Mouse (Mus musculus): ENCODE data around the gene Spag7.
A peak's percentile ranks its signal among the peaks of the same experiment; 100 is the strongest.

Spag7 gene

DNA sequence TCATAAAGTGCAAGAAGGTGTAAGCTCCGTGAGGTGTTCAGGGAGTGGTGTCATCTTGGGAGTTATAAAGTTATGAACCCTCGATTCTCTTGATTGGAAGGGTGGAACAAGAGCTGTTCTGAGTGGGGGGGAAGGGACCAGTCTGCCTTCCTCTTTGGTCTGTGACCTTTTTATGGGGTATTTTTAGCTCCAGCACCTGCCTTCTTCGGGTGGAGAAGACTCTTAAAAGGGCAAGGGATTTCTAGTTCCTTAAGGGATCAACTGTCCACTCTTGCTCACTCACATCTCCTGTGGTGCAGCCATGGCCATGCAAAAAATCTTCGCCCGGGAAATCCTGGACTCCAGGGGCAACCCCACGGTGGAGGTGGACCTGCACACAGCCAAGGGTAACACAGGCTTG, 11.6 kb downstream of the Spag7 start:
- peak; percentile 16 to 52 for DNase-seq (ENCODE audit: inconsistent age in 2 of 2, low spot score in 1 of 2)

DNA sequence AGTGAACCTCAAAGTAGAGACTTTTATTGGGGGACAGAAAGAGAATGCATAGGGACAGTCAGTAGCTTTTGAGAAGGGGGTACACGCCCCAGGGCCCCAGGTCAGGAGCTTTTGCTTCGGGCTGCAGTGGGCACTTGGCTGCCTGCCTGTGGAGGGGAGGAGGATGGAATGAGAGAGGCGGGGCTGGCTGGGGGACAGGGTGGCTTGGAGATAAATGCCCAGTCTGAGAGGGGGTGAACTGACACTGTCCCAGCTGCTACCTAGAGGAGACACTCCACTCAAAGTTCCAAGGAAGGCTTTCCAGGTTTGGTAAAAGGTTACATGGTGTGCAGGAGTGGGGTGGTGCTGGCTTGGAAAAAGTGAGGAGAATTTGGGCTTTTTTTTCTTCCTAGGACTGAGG, 12.3 kb downstream of the Spag7 start, which contains the start of gene Eno3:
TSS of gene Eno3 (plus strand) at position 239 of the 400 bp plus-strand sequence.
- peak; percentile 54 to 73 for DNase-seq (ENCODE audit: inconsistent age in 2 of 2, low spot score in 1 of 2)

DNA sequence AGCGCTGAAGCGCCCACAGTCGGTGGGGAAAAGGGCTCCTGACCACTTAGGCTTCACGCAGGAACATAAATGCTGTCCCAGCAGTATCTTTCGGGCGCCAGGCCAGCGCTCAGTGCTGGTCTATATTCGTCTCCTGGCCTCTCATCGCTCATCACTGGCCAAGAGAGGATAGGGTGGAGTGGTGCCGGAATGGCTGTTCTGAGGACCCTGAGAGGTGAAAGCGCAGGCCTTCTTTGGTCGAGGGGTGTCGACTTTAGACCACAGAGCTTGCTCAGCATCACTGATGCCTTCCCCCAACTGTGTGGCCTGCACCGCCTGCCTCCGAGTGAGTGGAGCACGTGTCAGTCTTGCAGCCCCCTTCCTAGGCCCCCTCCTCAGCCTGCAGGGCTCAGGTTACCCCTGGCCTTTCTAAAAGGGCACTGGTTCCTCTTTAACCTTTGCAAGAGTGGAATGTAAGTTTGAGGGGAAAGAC, 12.7 kb downstream of the Spag7 start:
- peak in 1 of 2 experiments; percentile 66 for DNase-seq (ENCODE audit: inconsistent age in 2 of 2, low spot score in 1 of 2)

DNA sequence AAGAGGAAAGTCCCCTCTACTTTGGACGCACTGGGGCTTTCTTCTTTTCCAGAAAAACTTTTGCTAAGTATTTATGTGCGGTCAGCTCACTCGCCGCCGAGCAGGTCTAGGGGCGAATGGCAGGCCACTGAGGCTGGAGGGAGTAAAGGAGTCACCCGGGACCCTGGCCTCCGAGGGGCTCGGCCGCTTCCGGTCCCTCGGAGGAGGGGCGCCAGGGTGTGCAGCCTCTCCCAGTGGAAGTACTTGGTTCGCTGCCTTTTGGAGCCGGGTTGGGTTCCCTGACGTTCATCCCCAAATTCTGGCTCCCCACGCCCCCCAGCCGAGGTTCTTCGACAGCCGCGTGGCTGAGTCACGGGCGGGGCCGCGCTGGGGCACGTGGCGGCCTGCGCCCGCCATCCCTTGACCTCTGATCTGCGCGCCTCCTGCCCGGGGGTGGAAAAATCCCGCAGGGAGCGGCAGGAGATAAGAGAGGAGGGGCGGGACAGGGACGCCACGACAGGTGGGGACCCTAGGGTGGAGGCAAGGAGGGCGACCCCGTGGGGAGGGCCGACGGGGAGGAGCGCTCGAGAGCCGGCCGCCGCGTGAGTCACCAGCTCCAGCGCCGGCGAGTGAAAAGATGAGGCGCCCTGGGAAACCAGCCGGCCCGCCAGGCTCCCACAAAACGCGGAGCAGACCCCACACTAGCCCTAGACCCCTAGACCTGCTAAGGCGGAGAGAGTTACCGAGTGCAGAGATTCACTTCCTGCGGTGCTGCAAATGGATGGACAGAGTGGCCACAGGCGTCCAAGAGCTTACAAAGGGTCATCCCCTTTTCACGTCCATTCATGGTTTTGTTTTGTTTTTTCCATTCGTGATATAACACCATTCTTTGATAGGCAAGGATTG, 13.4 kb downstream of the Spag7 start:
- peak; percentile 85 to 94 for DNase-seq (ENCODE audit: inconsistent age in 2 of 2, low spot score in 1 of 2)

DNA sequence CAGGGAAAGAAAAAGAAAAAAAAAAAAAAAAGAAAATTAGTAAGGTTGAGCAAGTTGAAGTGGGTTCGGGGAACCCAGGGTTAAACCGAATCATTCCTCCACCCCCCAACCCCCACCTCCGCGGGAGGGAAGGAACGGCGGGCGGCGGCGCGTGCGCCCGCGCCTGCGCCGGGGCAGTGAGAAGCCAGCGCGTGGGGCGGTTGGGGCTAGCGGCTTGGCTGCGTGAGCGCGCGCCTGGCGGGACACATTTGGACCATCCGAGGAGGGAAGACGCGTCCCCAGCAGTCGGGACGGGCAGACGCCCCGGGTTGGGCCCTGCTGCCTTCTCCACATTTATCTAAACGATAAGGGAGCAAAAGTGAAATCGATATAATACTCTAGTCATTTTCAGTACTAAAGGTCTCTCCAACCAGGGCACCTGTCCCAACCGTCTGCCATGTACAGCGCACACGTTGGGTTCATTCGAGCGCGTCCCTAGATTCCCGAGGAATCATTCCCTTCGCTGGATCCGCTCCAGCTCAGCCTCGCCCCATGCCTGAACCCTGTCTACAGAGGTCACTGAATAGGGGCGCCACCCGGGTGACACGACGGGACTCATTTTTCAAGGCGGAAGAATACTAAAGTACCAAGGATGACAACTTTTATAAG, 14.2 kb downstream of the Spag7 start:
- DNase-seq (ENCODE audit: inconsistent age in 2 of 2, low spot score in 1 of 2), result peak; percentile 88 to 96

DNA sequence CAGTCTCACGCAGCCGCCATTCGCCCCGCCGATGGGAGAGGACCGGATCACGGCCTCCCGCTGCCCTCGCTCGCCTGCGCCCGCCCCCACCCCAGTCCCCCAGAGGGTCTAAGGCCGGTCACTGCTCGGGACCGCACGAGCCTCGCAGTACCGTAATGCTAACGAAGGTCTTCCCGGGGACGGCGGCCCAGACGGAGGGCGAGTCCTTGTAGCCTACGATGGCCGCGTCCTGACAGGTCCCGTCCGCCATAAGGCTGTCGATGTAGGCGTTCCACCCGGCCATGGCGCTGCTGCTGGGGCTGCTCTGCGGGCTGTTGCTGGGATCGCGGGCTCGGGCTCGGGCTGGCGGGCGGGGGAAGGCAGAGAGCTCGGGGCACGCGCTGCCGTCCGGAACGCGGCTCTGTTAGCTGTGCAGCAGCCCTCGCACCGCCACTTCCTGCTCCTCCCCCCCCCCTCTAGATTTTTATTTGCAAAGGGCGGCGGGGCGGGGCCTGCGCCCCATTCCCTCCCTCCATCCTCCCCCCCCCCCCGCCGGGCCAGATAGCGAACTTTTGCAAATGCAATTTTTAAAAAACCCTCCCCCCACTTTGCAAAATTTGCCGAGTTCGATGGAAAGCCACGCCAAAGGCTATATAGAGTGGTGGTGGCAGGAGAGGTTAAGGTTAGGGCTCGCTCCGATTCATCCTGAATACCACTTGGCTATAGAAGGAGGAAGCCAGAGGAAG, 14.9 kb downstream of the Spag7 start, which contains the start of gene Pfn1:
TSS of gene Pfn1 (minus strand) at position 447 of the 725 bp plus-strand sequence.
- DNase-seq (ENCODE audit: inconsistent age in 2 of 2, low spot score in 1 of 2), result peak; percentile 81 to 94

DNA sequence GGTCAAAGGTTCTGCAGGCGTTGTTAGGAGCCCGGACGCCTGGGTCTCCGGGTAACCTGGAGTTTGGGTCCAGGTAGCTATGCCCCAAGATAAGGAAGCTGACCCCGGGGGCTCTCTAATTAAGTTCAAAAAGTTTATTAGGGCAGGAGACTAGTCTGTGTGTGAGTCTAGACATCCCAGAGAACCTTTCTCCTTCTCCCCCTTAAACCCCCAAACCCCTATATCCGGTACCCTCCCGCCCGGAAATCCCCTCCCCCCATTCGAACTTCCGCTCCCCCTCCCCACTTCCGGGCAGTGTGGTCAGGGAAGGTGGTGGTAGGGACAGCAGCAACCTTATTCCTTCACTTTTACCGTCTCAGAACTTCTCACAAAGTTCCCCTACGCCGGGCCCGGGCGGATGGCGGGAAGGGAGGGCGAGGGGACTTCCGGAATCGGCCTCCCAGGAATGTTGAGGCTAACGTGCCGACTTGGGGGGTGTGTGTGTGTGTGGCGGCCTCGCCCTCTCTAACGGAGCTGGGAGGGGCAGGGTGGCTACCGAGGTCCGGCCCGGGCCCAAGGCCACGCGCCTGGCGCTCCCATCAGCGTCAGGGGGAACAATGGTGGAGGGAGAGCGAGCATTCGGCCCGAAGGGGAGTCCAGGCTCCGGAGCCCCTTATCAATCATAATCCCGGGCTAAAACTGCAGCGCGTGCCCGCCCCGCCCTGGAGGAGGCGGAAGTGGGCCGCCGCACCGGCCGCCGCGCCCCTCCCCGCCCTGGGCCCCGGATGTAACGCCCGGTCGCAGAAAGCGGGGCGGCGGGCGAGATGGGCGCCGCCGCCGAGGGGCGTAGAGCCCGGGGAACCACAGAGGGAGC, 15.6 kb downstream of the Spag7 start:
- DNase-seq (ENCODE audit: inconsistent age in 2 of 2, low spot score in 1 of 2), result peak; percentile 79 to 93

DNA sequence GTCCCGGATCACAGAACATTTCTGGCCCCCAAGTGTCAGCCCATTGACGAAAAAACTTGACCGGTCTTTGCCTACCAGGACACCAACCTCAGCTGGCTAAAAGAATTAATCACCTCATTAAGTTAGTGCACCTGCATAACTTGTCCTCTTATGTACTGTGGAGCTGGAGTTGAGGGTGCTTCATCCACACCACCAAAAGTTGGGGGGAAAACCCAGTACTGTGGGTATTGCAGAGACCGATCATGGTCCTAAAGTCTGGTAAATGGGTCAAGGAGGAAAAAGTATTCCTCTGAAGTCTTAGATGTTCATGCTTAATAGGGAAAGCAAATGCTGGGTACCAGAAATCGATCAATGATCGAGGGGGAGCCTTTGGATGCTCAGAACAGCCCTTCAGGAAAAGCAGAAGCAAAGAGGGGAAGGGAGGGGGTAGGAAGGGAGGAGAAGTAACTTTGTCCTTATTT, 16.3 kb downstream of the Spag7 start:
- peak in 1 of 2 experiments; percentile 85 for DNase-seq (ENCODE audit: inconsistent age in 2 of 2, low spot score in 1 of 2)

DNA sequence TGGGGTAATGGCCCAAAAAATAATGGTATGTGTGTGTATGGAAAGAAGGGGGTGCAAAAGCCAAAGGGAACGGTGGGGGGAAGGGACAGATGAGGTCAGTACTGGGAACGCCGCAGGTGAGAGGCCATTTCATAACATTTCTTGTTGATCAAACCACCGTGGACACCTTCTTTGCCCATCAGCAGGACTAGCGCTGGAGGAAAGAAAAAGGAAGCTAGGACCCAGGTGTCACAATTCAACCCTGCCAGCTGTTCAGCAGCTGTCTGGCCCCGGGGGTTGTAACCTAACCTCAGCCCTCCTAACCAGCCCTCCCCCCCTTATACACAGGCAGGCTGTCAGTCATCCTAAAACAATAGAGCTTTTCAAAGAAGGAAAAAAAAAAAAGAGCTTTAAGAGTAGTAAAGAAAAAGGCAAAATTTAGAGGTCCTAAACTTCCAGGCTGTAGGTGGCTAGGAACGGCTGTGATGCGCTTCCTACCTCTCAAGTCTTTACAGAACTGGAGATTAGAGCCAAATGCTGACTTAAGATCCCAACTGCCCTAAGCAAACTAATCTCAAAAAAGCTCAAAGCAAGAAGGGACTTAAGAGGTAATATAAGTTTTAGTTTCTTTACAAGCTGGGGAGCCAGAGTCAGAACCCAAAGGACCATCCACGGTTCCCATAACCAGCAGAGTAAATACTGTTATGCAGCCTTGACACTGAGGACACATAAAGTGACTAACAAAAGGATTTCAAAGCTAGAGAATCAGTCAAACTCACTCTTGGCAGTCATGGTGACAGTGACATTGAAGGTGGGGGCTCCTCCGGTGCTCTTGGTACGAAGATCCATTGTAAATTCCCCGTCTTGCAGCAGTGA, 17.0 kb downstream of the Spag7 start:
- DNase-seq (ENCODE audit: inconsistent age in 2 of 2, low spot score in 1 of 2), result peak; percentile 45 to 70

DNA sequence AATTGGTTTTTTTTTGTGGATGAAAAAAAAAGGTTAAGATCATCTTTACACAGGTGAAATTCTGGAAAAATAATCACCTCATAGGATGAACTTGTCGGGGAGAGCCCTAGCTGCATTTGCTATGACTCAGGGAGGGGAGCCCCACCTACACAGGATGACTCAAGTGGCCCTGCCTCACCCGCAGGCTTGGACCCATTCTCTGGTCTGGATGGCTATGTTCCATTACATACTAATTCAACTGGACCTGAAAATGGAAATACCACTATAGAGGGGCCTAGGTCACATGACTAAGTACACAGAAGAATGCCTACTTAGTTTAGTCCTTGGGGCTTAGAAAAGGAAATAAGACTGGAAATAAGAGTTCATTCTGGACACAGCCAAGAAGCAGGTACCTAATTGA, 17.8 kb downstream of the Spag7 start:
- DNase-seq (ENCODE audit: inconsistent age in 2 of 2, low spot score in 1 of 2), result peak; percentile 73 to 83

DNA sequence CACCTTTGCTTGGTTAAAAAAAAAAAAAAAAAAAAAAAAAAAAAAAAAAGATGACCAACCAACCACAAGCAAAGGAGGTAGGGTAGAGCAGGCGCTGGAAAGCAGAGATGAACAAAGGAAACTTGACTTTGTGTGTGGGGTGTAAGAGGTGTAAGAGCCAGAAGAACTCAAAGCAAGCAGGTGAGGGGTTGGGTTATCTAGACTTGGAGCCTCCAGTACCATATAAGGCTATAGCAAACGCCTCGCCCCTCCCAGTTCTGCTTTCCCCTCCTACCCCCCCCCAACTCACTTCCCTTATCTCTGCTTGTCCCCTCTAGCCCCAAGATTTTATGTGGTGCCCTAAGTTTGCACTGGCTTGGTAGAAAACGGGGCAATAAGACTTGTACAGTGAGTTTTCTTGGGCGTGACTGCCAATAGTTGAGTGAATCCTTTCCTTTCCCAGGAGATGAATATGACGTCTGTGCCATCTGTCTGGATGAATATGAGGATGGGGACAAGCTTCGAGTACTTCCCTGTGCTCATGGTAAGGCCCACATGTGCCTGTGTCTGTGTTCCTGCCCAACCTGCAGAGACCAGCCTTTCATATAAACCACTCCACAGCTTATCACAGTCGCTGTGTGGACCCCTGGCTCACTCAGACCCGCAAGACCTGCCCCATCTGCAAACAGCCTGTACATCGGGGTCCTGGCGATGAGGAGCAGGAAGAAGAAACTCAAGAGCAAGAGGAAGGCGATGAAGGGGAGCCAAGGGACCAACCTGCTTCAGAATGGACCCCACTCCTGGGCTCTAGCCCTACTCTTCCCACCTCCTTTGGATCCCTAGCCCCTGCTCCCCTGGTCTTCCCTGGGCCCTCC, 18.7 kb downstream of the Spag7 start:
- peak; percentile 34 to 63 for DNase-seq (ENCODE audit: inconsistent age in 2 of 2, low spot score in 1 of 2)

DNA sequence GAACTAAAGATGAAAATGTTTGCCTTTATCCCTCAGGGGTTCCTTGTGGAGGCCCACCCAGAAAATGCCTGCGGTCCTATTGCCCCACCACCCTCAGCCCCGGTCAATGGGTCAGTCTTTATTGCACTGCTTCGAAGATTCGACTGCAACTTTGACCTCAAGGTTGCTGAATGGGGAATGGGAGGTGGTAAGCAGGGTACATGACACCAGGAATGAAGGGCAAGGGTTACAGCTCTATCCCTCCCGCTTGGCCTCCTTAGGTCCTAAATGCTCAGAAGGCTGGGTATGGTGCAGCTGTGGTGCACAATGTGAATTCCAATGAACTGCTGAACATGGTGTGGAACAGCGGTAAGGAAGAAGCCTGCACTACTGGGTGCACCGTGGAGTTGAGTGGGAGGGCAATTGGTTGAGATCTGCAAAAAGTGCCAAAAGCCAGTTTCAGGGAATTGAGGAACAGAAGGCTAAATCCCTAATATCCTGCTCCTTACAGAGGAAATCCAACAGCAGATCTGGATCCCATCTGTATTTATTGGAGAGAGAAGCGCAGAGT, 20.0 kb downstream of the Spag7 start:
- peak in 1 of 2 experiments; percentile 23 for DNase-seq (ENCODE audit: inconsistent age in 2 of 2, low spot score in 1 of 2)

DNA sequence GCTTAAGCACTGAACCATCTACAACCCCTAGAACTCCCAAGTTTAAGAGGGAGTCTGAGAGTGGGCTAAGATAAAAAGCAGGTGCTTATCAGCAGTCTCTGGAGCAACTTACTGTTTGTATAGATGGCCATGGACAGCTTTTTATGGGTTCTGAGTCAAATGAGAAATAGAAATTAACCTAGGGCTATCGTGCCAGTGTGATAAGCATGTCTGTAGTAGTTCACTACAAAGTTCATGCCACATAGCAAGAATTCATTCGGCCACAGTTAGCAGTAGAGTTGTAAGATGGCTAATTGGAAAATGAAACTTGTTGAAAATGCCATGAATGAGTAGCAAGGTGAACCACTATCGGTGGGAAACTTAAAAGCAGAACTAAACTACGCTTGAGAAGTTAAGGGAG, 20.7 kb downstream of the Spag7 start:
- peak in 1 of 2 experiments; percentile 52 for DNase-seq (ENCODE audit: inconsistent age in 2 of 2, low spot score in 1 of 2)

DNA sequence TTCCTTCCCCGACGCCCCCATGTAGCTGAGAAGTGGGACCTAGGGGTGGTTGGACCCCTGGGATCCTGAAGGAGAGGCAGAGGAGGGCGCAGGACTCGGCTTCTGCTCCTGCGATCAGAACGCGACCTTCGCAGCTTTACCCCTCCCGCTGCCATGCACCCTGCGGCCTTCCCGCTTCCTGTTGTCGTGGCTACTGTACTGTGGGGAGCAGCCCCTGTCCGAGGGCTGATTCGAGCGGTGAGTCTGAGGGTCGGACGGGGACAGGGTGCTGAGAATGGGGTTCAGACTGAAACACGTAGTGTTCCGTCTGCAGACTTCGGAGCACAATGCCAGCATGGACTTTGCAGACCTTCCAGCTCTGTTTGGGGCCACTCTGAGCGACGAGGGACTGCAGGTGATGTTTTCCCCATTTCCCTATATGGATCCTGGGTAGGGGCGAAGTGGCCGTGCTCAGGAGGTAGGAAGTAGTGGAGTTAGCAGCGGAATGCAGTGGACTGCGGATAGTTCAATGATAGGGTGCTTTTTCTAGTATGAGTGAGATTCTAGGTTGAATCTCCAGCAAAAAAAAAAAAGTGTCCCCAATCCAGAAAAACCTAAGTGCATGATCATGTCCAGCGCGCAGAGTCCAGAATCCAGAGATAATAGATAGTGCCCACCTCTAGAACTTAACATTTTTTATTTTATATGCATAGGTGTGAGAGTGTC, 21.3 kb downstream of the Spag7 start:
- DNase-seq (ENCODE audit: inconsistent age in 2 of 2, low spot score in 1 of 2), result peak; percentile 63 to 86

DNA sequence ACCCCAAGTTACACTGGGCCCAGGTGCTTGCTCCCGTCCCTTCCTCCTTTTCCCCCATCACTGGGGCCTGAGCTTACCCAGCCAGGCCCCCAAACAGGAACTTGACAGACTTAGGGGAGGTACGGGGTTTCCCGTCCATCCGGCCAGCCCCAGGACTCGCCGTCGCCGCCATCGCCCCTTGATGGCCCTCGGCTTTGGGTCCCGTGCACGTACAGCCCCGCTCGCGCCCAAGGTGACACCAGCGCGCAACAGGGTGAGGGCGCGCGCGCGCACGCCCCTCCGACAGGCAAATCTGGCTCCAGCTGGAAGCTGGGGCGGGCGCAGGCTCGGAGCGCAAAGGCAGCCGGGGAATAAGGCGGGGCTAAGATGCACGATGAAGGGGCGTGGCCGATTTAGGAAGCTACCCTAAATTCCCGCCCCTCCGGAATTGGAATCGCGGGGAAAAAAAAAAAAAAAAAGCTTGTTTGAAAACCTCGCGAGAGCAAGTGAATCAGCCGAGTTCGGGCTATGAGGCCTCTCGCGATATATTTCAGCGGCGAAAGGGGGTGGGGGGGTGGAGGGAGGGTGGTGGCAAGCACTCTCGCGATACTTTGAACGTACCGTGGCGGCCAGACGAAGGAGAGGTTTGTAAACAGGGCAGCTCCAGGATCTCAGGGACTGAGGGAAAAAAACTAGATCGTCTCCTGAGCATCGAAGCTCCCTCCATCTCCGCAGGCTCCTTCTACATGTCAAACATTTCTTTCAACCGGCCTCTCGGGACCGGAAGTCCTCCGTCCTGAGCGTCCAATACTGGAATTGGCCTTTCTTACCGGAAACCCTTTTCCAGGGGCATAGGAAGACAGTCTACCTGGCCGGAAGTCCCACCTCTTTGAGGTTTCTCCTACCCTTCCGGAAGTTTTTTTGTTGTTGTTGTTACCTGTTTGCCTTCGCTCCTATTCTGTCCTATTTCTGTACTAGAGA, 22.2 kb downstream of the Spag7 start, which contains the start of the genes Rnf167 and Slc25a11:
TSS of gene Rnf167 (plus strand) at position 545 of the 960 bp plus-strand sequence.
TSS of gene Slc25a11 (minus strand) at position 789 of the 960 bp plus-strand sequence.
- peak; percentile 97 to 98 for DNase-seq (ENCODE audit: inconsistent age in 2 of 2, low spot score in 1 of 2)

DNA sequence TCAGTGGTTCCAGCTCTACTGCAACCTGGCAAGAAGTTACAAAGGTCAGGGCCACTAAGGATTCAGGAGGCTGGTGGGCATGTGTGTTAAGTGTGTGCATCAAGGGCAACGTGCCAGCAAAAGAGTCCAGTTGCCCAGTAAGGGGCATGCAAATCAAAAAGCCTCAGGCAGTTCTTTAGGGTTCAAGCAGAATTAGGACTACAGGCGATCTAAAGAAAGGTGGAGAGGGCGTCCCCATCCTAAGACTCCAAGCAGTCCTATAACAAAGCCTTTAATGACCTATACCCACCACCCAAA, 23.0 kb downstream of the Spag7 start:
- DNase-seq (ENCODE audit: inconsistent age in 2 of 2, low spot score in 1 of 2), result peak in 1 of 2 experiments; percentile 46
